ENCODE assay signal across 24 mouse cellular contexts in genomic region chr1:179010756-179011155, GRCm38 (mm10).
A peak's percentile ranks its signal among the peaks of the same experiment; 100 is the strongest.
DNase-seq lines count a peak whose midpoint lies in the region; ATAC-seq and TF ChIP-seq lines count a peak whose summit lies in the region.
"Had no signal": no experiment of that assay in that cellular context is flagged by ENCODE, and none has a peak within 500 bp of the region (broad histone marks: within the 10 kb centered on the region; RNA-seq: fewer than 3 reads in every experiment).

No protein-coding gene starts in this region.

- H3K27ac ChIP-seq in heart, adult 2 months: no peak overlapping the region
- H3K27ac ChIP-seq: embryonic facial prominence, embryonic 15.5 days; hindbrain, embryonic 14.5 days; limb, embryonic 12.5 days; neural tube, embryonic 12.5 days had no signal

- DNase-seq in heart, adult 11 months: peak; percentile 76
- DNase-seq in heart, adult 2 months: no peak
- DNase-seq in 416B (ENCODE audit: low read depth): peak; percentile 62
- peak; percentile 65 for DNase-seq in brain, adult 2 months (ENCODE audit: low read depth, low spot score)
- no peak for DNase-seq in left cerebral cortex, postnatal 25 days (ENCODE audit: low spot score in 2 of 2)
- no peak for DNase-seq in ovary, adult 18-20 months (ENCODE audit: low spot score)
- DNase-seq: adrenal gland, postnatal 14 days; cerebellum, adult 11-12 months; cerebellum, postnatal 36 days; gastrocnemius, postnatal 14 days; heart, postnatal 4 days; kidney, adult 2 months; kidney, postnatal 10 days; liver, postnatal 0 days; right cerebral cortex, postnatal 4 days; thymus, postnatal 14 days had no signal

- TF ChIP-seq EP300 in heart, adult 2 months (IDR thresholded peaks at IDR 0.05; ENCODE audit: insufficient read depth, low read depth, low read length): no peak

- H3K27me3 ChIP-seq in heart, adult 2 months (ENCODE audit: control insufficient read depth, insufficient read depth, low read length): no peaks in the 10 kb centered on the region
- H3K27me3 ChIP-seq: embryonic facial prominence, embryonic 15.5 days; limb, embryonic 12.5 days; neural tube, embryonic 12.5 days had no signal

- H3K4me3 ChIP-seq in heart, adult 2 months: no peak overlapping the region
- H3K4me3 ChIP-seq: embryonic facial prominence, embryonic 15.5 days; limb, embryonic 12.5 days; neural tube, embryonic 12.5 days had no signal

- H3K79me2 ChIP-seq in heart, adult 2 months (replicated peaks; ENCODE audit: control insufficient read depth, insufficient read depth, low read length): no peaks in the 10 kb centered on the region

- no peaks in the 10 kb centered on the region for H3K36me3 ChIP-seq in heart, adult 2 months (ENCODE audit: control insufficient read depth, insufficient read depth, low read length)
- H3K36me3 ChIP-seq: embryonic facial prominence, embryonic 15.5 days; limb, embryonic 12.5 days; neural tube, embryonic 12.5 days had no signal

- no peaks in the 10 kb centered on the region for H3K4me1 ChIP-seq in heart, adult 2 months (ENCODE audit: control insufficient read depth, insufficient read depth, low read length)
- H3K4me1 ChIP-seq: neural tube, embryonic 12.5 days had no signal

- 75% methylated on average over 3 of the region's 3 CpGs for WGBS in heart, adult 2 months

- H3K9ac ChIP-seq in heart, adult 2 months (ENCODE audit: low read depth, low read length): no peak overlapping the region
- H3K9ac ChIP-seq: embryonic facial prominence, embryonic 15.5 days; hindbrain, embryonic 14.5 days; limb, embryonic 12.5 days; liver, postnatal 0 days; neural tube, embryonic 12.5 days had no signal

- no peak for TF ChIP-seq POLR2A in heart, adult 2 months (IDR thresholded peaks at IDR 0.05; ENCODE audit: insufficient read depth, low read depth, low read length)

- intact Hi-C loops in heart, adult 2 months (cut with DNase I): loop anchor here (5.0 kb wide), 2 partner anchors 47 to 173 kb away; no protein-coding TSS in a partner anchor
- intact Hi-C loops in left cerebral cortex, postnatal 25 days (cut with DNase I): no loop called here

- ATAC-seq in megakaryocyte, adult 5-6 weeks (ENCODE audit: poor library complexity, severe bottlenecking): peak; percentile 83
- ATAC-seq: forebrain, embryonic 14.5 days; inflammation-experienced regulatory T-cells, adult 6 months; liver, postnatal 0 days; lung, postnatal 0 days had no signal

- TF ChIP-seq CTCF in heart, adult 2 months (IDR thresholded peaks at IDR 0.05): no peak

Comparison
In these comparisons a context has a peak if more than half of its experiments do, and no peak if none do; other contexts are left out.
1. DNase-seq: peak in heart, adult 11 months (single experiment), 416B (single experiment) and brain, adult 2 months (single experiment); none in heart, adult 2 months (0 of 2), left cerebral cortex, postnatal 25 days (0 of 2) and ovary, adult 18-20 months (single experiment).